Mouse (Mus musculus): ENCODE data around the gene Ino80.

The Ino80 gene

GRCm38 (mm10) chr2:119436988-119437387, 40.5 kb downstream of the Ino80 start:
- DNase-seq: peak; percentile 29 to 41

DNA sequence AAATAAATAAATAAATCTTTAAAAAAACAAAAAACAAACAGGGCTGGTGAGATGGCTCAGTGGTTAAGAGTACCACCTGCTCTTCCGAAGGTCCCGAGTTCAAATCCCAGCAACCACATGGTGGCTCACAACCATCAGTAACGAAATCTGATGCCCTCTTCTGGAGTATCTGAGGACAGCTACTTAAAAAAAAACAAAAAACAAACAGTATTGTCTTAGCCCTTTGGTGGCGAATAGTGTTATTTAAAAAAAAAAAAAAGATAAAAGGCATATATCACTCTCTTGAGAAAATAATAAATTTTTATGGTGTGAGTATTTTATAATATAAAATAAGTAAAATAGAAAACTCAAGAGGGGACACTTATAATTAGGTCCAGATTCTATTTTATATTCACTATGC, 41.0 kb downstream of the Ino80 start:
- no peak for DNase-seq

- peak; percentile 2 to 10 for DNase-seq
Measured at GRCm38 (mm10) chr2:119413819-119414218, 63.7 kb downstream of the Ino80 start.

DNA sequence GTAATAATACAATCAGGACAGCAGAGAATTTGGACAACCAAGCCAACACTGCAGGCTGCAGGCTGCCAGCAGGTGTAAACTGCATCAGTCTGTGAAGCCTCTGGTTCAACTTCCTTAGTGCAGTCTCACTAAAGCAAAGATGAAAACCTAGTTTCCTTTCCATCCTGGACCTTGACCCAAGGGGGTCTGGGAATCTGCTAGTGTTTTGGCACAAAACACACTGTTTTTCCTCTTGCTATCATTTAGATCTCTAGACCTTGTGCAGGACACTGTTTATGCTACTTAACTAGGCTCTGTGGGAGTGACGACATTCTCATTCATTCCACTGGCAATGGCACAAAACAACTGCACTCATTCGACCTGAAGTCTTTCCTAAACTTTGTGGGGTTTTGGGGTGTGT, 65.8 kb downstream of the Ino80 start:
- no peak for DNase-seq

- DNase-seq: no peak
Measured at GRCm38 (mm10) chr2:119411016-119411415, 66.5 kb downstream of the Ino80 start.

DNA sequence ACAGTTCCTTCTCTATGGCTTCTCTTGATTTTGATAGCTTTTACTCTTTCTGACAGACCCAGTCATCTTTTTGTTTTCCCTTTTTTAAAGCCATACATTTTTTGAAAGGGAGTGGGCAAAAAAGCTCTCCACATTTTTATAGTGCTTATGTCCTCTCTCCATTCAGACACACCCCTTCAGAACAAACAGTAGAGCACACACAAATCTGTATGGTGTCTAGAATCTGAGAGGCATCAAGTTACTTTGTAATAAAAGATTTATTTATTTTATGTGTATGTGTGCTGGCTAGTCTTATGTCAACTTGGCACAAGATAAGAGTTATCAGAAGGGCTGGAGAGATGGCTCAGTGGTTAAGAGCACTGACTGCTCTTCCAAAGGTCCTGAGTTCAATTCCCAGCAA, 68.8 kb downstream of the Ino80 start:
- no peak for DNase-seq

DNA sequence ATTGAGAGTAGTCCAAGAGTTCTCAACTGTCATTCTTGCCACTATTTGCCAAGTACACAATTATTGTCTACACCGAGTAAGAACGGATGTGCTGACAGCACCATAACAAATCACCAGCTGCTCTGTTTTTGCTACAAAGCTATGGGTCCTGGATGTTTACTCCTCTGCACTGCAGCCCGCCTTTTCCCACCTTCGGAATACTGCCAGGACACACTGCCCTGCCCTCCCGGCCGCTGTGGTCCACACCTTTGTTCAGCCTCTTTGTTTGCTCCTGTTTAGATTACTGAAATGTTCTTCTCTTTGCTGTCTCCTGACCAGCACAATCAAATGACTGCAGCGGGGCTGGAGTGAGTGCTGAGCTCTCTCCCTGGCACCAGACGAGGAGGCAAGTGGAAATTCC, 69.2 kb downstream of the Ino80 start:
- DNase-seq: no peak

GRCm38 (mm10) chr2:119399313-119399712, 78.2 kb downstream of the Ino80 start:
- DNase-seq: no peak

DNA sequence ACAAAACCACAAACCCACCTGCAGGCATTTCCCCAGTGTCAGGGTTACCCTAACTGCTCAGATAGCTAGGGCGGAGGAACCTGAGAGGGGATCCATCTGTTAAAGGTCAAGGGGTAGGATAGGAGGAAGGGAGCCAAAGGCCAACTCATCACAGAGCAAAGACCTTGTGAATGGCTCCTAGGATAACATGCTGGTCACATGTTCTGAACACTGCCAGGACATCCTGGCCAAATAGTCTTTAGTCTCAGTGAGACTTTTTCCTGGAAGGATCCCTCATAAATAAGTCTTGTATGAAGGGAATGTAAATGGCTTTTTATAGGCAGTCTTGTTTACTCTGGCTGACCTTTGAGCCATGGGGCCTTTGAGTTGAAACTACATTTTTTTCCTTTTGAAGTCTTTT, 78.8 kb downstream of the Ino80 start:
- no peak for DNase-seq

- DNase-seq: no peak
Measured at GRCm38 (mm10) chr2:119398252-119398651, 79.2 kb downstream of the Ino80 start.

DNA sequence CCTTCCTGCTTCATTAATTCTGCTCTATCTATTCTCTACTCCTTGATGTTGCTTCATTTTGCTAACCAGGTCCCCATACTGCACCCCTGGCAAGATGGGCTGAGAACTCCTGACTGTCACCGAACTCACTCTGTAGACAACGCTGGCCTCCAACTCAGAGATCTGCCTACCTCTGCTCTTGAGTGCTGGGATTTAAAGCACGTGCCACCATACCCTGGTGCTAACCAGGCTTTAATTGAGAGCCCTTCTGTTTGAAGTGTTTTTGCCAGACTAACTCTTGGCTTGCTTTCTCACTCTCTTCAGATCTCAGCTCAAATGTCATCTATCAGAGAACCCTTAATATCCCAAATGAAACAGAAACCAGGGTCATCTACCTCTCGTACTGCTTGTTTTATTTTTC, 87.5 kb downstream of the Ino80 start:
- DNase-seq: no peak

- DNase-seq: no peak
Measured at GRCm38 (mm10) chr2:119388266-119388665, 89.2 kb downstream of the Ino80 start.

DNA sequence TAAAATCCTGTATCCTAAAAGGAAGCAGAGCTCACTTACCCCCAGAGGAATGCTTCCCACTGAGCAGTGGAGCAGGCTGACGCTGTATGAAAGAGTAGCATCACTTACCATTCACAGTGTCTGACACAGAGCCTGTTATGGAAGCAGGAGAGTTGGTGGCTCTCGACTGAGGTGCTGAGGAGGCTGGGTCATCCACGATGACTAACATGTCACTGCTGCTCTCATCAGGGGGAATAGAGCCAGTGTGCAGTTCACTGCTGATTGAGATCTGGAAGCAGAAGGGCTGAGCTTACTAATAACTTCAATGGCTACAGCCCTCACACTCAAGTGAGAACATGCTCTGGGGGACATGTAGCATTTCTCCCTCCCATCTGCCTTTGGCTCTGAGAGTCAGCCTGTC, 98.0 kb downstream of the Ino80 start:
- no peak for DNase-seq

DNA sequence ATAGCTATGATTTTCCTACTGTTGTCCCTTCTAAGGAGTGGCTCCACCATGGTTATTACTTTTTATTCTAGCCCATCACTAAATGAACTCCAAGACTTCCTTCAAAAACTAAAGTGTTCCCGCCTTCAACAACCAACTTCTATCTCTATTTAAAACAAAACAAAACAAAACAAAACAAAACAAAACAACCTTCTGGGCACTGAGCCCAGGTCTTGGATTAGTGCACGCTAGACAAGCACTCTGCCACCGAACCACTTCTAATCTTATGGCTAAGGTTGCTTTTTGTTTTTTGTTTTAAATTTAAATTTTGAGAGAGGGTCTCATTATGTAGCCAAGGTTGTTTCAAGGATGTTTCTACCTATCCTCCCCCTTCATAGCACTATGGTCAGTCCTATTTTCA, 99.7 kb downstream of the Ino80 start:
- no peak for DNase-seq

DNA sequence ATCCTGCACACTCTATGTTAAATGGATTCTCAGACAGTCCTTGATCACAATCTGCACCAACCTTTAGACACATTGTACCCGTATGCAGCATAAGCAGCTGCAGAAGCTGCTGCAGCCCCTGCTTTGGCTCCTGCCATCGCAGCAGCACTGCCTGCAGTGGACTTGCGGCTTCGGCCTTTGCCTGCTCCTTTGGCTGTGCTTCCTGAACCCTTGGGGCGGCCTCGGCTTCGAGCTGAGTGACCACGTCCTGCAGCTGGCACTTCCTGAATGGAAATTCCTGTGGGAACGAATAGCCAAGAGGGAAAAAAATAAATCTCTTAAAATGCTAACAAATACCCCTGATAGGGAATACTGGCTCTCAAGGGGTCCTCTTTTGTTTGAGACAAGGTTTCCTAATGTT, 100.2 kb downstream of the Ino80 start:
- DNase-seq: no peak

GRCm38 (mm10) chr2:119370116-119370515, 107.4 kb downstream of the Ino80 start:
- DNase-seq: no peak

DNA sequence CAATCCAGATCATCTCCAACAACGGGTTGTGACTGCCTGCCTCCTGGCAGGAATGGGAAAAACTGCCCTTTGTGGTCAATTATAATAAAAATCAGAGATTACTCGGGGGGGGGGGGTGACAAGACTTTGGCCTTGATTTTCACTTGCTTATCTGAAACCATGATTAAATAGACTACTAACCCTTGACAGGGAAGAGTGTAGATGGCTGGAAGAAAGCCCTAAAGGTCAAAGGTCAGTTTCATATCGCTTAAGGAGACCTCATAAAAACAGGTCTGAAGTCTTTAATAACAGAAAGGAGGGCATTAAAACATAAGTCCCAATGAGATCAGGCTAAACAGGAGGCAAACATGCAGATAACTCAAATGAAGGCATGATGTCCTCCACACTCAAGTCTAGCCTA, 110.1 kb downstream of the Ino80 start:
- no peak for DNase-seq

DNA sequence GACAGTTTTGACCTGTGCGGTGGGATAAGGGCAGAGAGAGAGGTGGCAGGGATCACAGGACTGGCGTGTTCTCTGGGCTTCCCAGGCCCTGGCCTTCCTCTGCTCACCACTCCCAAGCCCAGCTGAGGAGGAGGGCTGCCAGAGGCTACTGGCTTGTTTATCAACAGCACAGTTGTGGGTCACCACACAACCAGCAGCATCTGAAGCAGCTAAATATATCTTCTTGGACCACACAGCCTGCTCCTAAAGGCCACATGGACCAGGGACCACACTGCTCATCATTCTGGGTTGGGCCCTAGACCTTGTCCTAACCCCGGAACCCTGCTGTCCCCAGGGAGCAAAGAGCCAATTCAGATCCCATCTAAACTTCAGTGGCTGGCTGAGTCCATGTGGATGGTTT, 112.5 kb downstream of the Ino80 start:
- no peak for DNase-seq

DNA sequence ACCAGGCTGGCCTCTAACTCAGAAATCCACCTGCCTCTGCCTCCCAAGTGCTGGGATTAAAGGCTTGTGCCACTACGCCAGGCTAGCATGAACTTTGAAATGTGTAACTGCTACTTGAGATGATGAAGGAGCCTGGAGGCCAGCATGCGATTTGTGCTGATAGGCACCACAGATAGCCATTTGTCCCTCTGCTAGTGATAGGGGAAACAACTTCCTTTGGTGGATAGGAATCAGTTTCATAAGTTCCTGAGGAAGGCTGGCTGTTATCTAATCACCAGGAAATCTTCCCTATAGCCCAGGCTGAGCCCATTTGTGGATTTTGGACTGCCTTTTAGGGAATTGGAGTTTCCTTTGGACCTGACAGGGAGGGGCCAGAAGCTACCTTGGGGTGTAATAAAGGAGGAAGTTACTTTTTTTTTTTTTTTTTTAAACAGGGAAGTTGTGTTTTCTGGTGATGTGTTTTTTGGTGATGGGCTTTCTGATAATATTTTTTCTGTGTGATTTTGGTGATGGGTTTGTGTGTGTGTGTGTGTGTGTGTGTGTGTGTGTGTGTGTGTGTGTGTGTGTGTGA, 117.7 kb downstream of the Ino80 start:
- no peak for DNase-seq

- DNase-seq: no peak
Measured at GRCm38 (mm10) chr2:119358249-119358648, 119.2 kb downstream of the Ino80 start.

DNA sequence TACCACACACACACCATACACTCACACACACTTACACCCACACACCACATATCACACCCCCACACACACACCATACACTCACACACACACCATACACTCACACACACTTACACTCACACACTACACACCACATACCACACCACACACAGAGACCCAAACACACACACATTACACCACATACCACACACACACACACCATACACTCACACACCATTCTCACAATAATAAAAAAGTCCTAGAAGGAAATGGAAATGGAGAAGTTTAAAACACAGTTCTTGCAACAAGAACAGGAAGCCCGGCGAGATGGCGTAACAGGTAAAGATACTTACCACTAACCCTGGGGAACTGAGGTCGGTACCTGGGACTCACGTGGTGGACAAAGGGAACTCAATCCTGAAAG, 120.7 kb downstream of the Ino80 start:
- DNase-seq: no peak

DNA sequence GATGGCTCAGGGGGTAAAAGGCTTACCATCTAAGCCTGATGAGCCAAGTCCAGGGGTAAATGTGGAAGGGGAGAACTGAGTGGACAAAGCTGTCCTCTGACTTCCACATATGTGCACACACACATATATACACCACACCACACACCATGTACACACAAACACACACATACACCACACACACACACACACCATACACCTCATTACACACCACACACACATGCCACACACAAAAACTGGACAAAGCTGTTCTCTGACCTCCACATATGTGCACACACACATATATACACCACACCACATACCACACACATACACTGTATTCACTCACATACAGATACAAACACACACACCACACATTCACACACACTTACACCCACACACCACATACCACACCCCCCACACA, 121.2 kb downstream of the Ino80 start:
- DNase-seq: no peak

DNA sequence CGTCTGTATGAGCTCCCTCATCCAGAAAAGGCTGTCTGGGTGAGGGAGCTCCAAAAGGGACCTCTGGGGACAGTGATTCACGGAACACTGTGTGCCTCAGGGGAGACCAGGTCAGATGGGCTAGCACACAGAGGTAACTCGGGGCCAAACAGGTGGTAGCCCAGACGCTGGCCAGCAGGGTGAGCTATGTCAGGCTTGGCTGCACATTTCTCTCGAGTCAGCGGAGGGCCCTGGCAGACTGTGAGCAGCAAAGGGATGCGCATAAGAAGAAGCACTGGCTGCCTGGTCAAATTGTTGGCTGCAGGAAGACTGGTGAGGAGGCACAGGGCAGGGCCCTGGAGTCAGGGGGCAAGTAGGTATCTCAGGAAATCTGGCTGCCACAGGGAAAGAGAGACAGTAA, 121.8 kb downstream of the Ino80 start:
- no peak for DNase-seq

DNA sequence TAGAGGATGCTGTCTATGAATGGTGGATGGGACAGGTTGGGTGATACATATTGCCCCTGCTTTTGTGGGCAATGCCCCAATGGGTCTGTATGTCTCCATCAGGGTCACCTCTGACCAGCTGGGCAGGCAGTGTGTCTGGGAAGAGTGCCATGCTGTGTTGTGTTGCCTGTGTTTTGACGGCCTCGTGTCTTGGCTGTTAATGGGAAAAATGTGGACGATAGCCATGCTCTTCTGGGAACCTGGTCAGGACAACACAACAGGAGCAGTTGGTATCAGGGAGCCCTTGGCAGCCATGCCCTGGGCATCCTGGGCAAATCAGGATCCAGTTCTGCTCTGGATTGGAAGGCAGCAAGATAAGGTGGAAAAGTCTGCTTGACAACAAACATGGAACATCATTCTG, 122.4 kb downstream of the Ino80 start:
- no peak for DNase-seq

DNA sequence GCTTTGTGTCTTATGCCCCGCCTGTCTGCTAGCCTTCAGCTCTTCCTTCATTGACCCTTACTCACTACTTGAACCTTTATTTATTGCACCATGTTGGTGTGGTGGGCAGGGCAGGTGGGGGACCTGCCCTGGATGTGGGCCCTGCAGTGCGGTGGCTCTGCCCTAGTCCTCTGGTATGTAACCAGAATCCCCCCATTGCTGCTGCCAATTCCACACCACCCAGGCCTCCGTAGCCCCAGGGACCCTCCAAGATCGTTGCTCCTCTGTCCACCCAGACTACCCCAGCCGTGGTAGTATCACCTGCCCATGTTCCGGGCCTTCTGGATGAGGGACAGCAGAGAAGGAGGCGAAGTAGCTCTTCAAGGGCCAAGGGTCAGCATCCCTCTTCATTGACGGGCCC, 123.8 kb downstream of the Ino80 start:
- no peak for DNase-seq

Data from thymus, postnatal 36 days (tissue).